Mouse (Mus musculus) stomach, embryonic 14.5 days (tissue): ENCODE data around the gene Col16a1. TPM values are rescaled to one million over a fixed set of nuclear protein-coding genes. Genes with fewer than 3 reads are reported as not detected.

Experiments used
- ATAC-seq: fragments of 200-750 bp; cut with Nextera tagmentation; 2 replicates; pipeline ENCODE4 v1.8.0; 2017; ENCODE audit warnings: low read depth, moderate TSS enrichment; ENCODE audit not compliant: insufficient number of reproducible peaks, insufficient read depth, low FRiP score
- H3K27ac ChIP-seq: fragments of 300-500 bp; sonication (generic); 2 replicates; pipeline ENCODE4 v1.5.1; 2014; ENCODE audit warnings: mild to moderate bottlenecking, low read length, moderate library complexity, mixed read lengths
- H3K27me3 ChIP-seq: fragments of 300-500 bp; sonication (generic); 2 replicates; pipeline ENCODE4 v1.6.1; 2014; ENCODE audit warnings: low read length, control low read depth, mixed read lengths; ENCODE audit not compliant: control insufficient read depth, insufficient read depth
- H3K36me3 ChIP-seq: fragments of 300-500 bp; sonication (generic); 2 replicates; pipeline ENCODE4 v1.6.1; 2014; ENCODE audit warnings: mild to moderate bottlenecking, control low read depth, low read length, moderate library complexity, mixed read lengths; ENCODE audit not compliant: control insufficient read depth, insufficient read depth
- H3K4me1 ChIP-seq: fragments of 300-500 bp; sonication (generic); 2 replicates; pipeline ENCODE4 v1.6.1; 2014; ENCODE audit warnings: low read length, control low read depth, mixed read lengths; ENCODE audit not compliant: control insufficient read depth, insufficient read depth
- H3K4me2 ChIP-seq: fragments of 300-500 bp; sonication (generic); replicated peaks from 2 replicates; pipeline ENCODE4 v1.6.1; 2014; ENCODE audit warnings: low read depth, low read length, control low read depth
- H3K4me3 ChIP-seq: fragments of 300-500 bp; sonication (generic); 2 replicates; pipeline ENCODE4 v1.5.1; 2014; ENCODE audit warnings: low read depth, low read length, control low read depth
- H3K9ac ChIP-seq: fragments of 300-500 bp; sonication (generic); replicated peaks from 2 replicates; pipeline ENCODE4 v1.6.1; 2014; ENCODE audit warnings: low read depth, mild to moderate bottlenecking, control low read depth, low read length, moderate library complexity, mixed read lengths
- H3K9me3 ChIP-seq: fragments of 300-500 bp; sonication (generic); 2 replicates; pipeline ENCODE4 v1.6.1; 2016; ENCODE audit warnings: low read depth, low read length, control low read depth; ENCODE audit not compliant: control insufficient read depth
- WGBS: fragments of 180-500 bp; shearing (Covaris S2); extraction: QIAGEN DNeasy Blood & Tissue Kit; methylation state at CpG from one replicate; pipeline ENCODE4 v1.1.7; 2014; 5-methylcytosine and 5-hydroxymethylcytosine counted together
- polyA plus RNA-seq: library from polyadenylated mRNA; unstranded; fragments of >200 nt; fragmentation: Nextera tagmentation; extraction: Ambion mirVana; gene quantifications from 2 replicates; pipeline ENCODE4 v1.2.1, GENCODE M21; 2014

The Col16a1 gene
- polyA plus RNA-seq, 1 experiment from 2014 or later = 80.0 TPM

DNA sequence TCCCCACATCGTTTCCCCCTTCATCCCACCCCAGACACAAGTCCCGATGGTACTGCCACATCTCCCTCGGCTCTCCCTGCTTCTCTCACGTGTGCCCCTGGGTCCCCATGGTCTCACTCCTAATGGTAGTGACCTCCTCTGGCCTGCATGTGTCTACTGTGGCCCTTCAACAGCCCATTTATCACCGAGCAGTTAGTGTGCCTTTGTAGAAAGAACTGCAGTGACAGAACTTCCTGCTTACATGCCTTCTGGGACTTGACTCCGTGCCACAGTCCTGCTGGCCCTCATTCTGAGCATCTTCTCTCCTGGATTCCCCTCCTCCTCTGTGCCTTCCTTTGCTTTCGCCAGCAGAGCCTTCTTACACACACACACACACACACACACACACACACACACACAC is 15.6 kb downstream of the Col16a1 start:
- H3K36me3 ChIP-seq = peaks cover 5% of the 10 kb centered on the region; the same call in 1 of the 2 replicates
- H3K4me3 ChIP-seq = no peak overlapping the region
- H3K27me3 ChIP-seq = no peaks in the 10 kb centered on the region
- no peak for ATAC-seq
- no peaks in the 10 kb centered on the region for H3K9me3 ChIP-seq
- H3K4me2 ChIP-seq = no peak overlapping the region
- no peak overlapping the region for H3K9ac ChIP-seq
- 61% methylated on average over 7 of the region's 7 CpGs for WGBS
- no peak overlapping the region for H3K27ac ChIP-seq
- H3K4me1 ChIP-seq = no peaks in the 10 kb centered on the region

DNA sequence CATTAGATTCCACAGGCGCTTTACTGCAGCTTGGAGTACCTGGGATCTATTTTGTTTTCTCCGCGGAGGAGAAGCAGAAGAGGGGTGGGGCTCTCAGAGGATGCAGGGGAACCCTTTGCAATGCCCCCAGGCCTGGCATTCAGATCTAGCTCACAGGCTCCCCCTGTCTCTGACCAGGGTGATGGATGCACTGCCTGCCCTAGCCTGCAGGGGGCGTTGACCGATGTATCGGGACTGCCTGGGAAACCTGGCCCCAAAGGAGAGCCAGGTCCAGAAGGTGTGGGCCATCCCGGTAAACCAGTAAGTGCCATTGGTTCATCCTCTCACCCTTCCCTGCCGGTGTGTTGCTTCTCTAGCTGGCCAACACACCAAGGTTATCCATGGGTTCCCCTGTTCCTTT is 19.2 kb downstream of the Col16a1 start:
- H3K27ac ChIP-seq = no peak overlapping the region
- H3K4me2 ChIP-seq = no peak overlapping the region
- peaks cover 2% of the 10 kb centered on the region; the same call in 1 of the 2 replicates for H3K36me3 ChIP-seq
- no peaks in the 10 kb centered on the region for H3K9me3 ChIP-seq
- H3K4me3 ChIP-seq = no peak overlapping the region
- no peak overlapping the region for H3K9ac ChIP-seq
- no peaks in the 10 kb centered on the region for H3K27me3 ChIP-seq
- no peaks in the 10 kb centered on the region for H3K4me1 ChIP-seq
- no peak for ATAC-seq
- 17% methylated on average over 8 of the region's 8 CpGs for WGBS

DNA sequence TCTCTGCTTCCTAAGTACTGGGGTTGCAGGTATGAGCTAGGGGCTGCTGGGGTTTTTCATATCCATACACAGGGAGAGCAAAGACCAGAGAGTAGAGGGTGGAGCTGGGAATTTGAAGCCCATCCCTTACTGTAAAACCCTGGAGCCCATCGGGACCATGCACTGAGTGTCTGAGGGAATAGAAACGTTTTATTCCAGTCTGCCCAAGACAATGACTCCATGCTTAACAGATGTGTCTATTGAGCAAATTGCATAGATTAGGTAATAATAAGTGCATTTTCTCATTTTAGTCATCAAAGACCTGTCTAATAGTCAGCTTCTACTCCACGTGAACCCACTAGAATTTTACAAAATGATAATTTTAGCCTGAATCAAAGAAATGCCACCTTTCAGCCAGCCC is 22.9 kb downstream of the Col16a1 start:
- H3K4me2 ChIP-seq = no peak overlapping the region
- WGBS = 58% methylated on average over 3 of the region's 3 CpGs
- no peaks in the 10 kb centered on the region for H3K27me3 ChIP-seq
- no peaks in the 10 kb centered on the region for H3K9me3 ChIP-seq
- no peak for ATAC-seq
- no peak overlapping the region for H3K9ac ChIP-seq
- no peak overlapping the region for H3K4me3 ChIP-seq
- peaks cover 2% of the 10 kb centered on the region; the same call in 1 of the 2 replicates for H3K36me3 ChIP-seq
- H3K27ac ChIP-seq = no peak overlapping the region
- H3K4me1 ChIP-seq = no peaks in the 10 kb centered on the region

DNA sequence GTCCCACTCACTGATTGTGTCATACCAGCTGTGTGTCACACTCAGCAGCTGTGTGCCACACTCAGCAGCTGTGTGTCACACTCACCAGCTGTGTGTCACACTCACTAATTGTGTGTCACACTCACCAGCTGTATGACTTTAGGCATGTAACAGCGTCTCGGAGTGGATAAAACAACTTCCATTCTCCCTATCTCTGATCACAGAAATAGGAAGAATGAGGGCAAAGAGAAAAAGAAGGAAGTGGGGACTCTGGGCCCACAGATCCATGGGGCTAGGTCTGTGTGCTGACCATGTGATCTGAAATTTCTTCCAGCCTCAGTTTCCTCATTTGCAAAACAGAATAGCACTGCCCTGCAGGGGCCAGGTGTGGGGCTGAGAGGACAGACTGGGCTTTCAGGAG is 24.1 kb downstream of the Col16a1 start:
- Histone ChIP-seq H3K4me2 (no peak overlapping the region), H3K4me1 (no peaks in the 10 kb centered on the region), H3K9ac (no peak overlapping the region), H3K36me3 (peaks cover 2% of the 10 kb centered on the region; the same call in 1 of the 2 replicates), H3K9me3 (no peaks in the 10 kb centered on the region), H3K4me3 (no peak overlapping the region), H3K27ac (no peak overlapping the region), H3K27me3 (no peaks in the 10 kb centered on the region)
- no peak for ATAC-seq
- 95% methylated on average over 2 of the region's 2 CpGs for WGBS

DNA sequence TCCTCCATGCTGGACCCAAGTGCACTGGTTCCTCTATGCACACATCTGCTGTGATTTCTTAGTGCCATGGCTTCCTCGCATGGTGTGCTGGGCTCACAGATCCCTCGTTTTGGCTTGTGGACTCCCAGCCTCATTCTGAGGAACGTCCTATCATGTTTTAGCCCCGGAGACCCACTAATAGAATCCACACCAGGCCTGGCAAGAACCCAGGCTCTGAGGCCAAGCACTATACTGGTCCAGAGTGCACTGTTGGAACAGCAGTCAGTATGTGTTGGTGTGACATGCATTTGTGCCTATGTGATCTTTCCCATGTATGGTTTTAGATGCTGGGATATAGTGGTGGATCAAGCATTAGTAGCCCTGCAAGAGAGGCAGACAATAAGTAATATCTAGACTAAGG is 25.7 kb downstream of the Col16a1 start:
- Histone ChIP-seq H3K9ac (no peak overlapping the region), H3K27me3 (no peaks in the 10 kb centered on the region), H3K9me3 (no peaks in the 10 kb centered on the region), H3K4me3 (no peak overlapping the region), H3K4me2 (no peak overlapping the region), H3K27ac (no peak overlapping the region), H3K36me3 (0 out of 2 replicates have a peak, but pooled peaks cover 2% of the 10 kb centered on the region), H3K4me1 (no peaks in the 10 kb centered on the region)
- 88% methylated on average over 4 of the region's 4 CpGs for WGBS
- ATAC-seq = no peak

DNA sequence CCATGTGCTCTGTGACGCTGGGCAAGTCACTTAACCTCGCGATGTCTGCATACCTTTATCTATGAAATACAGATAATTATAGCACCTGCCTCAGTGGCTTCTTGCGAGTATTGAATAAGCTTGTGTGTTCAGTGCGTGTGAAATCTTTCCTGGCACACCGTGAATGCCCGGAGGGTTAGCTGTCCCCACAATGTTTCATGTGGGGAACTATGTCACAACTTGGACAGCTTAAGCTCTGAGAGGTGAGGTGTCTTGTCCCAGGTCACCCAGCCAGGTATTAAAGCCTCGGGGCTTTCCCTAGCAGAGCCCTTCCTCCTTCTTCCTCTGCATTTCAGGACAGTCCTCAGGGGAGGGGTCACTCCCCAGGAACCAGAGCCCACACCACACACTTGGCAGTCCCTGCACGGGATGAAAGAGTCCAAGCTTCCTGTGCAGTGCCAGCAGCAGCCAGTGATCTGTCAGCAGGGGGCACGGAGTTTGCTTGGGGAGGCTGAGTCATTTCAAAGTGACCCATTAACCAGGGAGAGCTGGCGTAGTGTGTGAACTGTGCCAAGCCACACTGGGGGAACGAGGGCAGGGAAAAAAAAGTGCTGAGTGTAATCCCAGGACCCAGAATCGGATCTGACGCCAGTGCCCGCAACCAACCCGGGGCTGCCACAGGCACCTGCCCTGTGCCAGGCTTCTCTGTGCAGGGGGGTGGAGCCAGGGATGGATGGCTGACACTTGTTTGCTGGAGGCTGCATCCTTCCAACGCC is 27.3 kb downstream of the Col16a1 start:
- WGBS = 70% methylated on average over 17 of the region's 17 CpGs
- Histone ChIP-seq H3K9me3 (no peaks in the 10 kb centered on the region), H3K27me3 (no peaks in the 10 kb centered on the region), H3K4me3 (no peak overlapping the region), H3K4me1 (peaks cover 2% of the 10 kb centered on the region; the same call in 1 of the 2 replicates), H3K9ac (no peak overlapping the region), H3K4me2 (no peak overlapping the region), H3K27ac (no peak overlapping the region), H3K36me3 (0 out of 2 replicates have a peak, but pooled peaks cover 2% of the 10 kb centered on the region)
- ATAC-seq = no peak

DNA sequence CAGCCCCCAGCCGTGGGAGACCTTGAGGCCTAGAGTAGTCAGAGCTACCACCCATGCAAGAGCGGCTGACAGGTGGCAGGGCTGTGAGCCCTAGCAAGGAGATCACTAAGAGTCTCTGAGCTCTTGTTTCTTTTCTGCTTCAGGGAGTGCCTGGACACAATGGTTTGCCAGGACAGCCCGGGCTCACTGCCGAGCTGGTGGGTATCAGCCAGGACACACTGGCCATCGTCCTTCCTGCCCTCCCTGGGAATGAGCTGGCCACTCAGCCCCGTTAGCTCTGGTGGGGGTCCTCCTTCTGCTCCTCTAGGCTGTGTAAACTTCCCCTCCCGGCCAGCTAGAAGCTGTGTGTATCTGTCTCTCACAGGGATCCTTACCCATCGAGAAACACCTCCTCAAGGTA is 29.2 kb downstream of the Col16a1 start:
- Histone ChIP-seq H3K27ac (no peak overlapping the region), H3K4me1 (peaks cover 2% of the 10 kb centered on the region; the same call in 1 of the 2 replicates), H3K9me3 (no peaks in the 10 kb centered on the region), H3K4me3 (no peak overlapping the region), H3K9ac (no peak overlapping the region), H3K36me3 (no peaks in the 10 kb centered on the region), H3K27me3 (no peaks in the 10 kb centered on the region), H3K4me2 (no peak overlapping the region)
- ATAC-seq = no peak
- WGBS = 54% methylated on average over 8 of the region's 8 CpGs

DNA sequence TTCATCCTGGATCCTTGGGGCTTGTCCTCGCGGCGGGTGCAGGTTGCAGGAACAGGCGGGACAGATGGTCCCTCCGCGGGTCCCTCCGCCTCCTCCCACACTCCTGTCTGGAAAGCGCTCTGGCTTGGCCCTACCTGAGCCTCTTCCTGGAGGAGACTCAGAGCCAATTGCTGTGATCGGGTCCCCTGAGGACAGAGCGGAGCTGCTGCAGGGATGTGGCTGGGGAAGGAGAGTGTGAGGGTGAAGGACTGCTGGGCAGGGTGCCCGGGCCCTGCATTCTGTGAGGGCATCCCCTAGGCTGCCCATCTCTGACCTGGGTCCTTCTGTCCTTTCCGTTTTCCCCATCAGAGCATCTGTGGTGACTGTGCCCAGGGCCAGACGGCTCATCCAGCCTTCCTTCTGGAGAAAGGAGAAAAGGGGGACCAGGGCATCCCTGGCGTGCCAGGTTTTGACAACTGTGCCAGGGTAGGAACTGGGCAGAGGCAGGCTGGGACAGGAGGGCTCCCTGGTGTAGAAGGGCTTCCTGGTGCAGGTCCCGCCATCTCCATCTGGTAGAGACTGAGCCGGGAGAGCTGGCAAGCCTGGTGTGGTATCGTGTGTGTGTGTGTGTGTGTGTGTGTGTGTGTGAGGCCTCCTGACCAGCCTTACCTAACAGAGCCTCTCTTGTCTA is 31.3 kb downstream of the Col16a1 start:
- H3K27me3 ChIP-seq = no peaks in the 10 kb centered on the region
- ATAC-seq = no peak
- H3K36me3 ChIP-seq = no peaks in the 10 kb centered on the region; the same call in 1 of the 2 replicates
- no peaks in the 10 kb centered on the region for H3K9me3 ChIP-seq
- no peak overlapping the region for H3K4me3 ChIP-seq
- WGBS = 64% methylated on average over 14 of the region's 17 CpGs
- no peak overlapping the region for H3K4me2 ChIP-seq
- peaks cover 2% of the 10 kb centered on the region; the same call in 1 of the 2 replicates for H3K4me1 ChIP-seq
- no peak overlapping the region for H3K9ac ChIP-seq
- H3K27ac ChIP-seq = no peak overlapping the region
